Mouse (Mus musculus) heart, embryonic 14.5 days (tissue): ENCODE results near the gene Rem2. TPM values are rescaled to one million over a fixed set of nuclear protein-coding genes. Genes with fewer than 3 reads are reported as not detected.

Experiments used
- ATAC-seq: fragments of 200-750 bp; cut with Nextera tagmentation; 2 replicates; pipeline ENCODE4 v1.8.0; 2017; ENCODE audit warnings: low read depth, moderate TSS enrichment; ENCODE audit not compliant: insufficient number of reproducible peaks, insufficient read depth, low FRiP score
- H3K27ac ChIP-seq, 2 experiments: fragments of 200-500 bp in 1 of 2; fragments of 300-500 bp in 1 of 2; sonication (generic) in 1 of 2; replicated peaks in 1 of 2; 2 replicates each; pipeline ENCODE4 v1.5.1; 2012 to 2014; ENCODE audit warnings: low read depth in 2 of 2, low read length in 2 of 2, control low read depth in 1 of 2, mild to moderate bottlenecking in 1 of 2, mixed read lengths in 1 of 2; ENCODE audit not compliant: control insufficient read depth in 1 of 2, insufficient read depth in 1 of 2
- H3K27me3 ChIP-seq: fragments of 300-500 bp; sonication (generic); 2 replicates; pipeline ENCODE4 v1.6.1; 2014; ENCODE audit warnings: mild to moderate bottlenecking, low read length, control low read depth; ENCODE audit not compliant: control insufficient read depth, insufficient read depth
- H3K36me3 ChIP-seq: fragments of 300-500 bp; sonication (generic); 2 replicates; pipeline ENCODE4 v1.6.1; 2014; ENCODE audit warnings: mild to moderate bottlenecking, control low read depth, low read length, mixed read lengths; ENCODE audit not compliant: control insufficient read depth, insufficient read depth
- H3K4me1 ChIP-seq, 2 experiments: fragments of 200-500 bp in 1 of 2; fragments of 300-500 bp in 1 of 2; sonication (generic) in 1 of 2; 2 replicates each; pipeline ENCODE4 v1.6.1; 2012 to 2014; ENCODE audit warnings: low read length in 2 of 2, control low read depth in 1 of 2, mixed read lengths in 1 of 2; ENCODE audit not compliant: control insufficient read depth in 2 of 2, insufficient read depth in 2 of 2
- H3K4me2 ChIP-seq: fragments of 300-500 bp; sonication (generic); 2 replicates; pipeline ENCODE4 v1.6.1; 2014; ENCODE audit warnings: mild to moderate bottlenecking, low read length
- H3K4me3 ChIP-seq, 2 experiments: fragments of 200-500 bp in 1 of 2; fragments of 300-500 bp in 1 of 2; sonication (generic) in 1 of 2; 2 replicates each; pipeline ENCODE4 v1.5.1; 2012 to 2014; ENCODE audit warnings: low read length in 2 of 2, mild to moderate bottlenecking in 2 of 2, control low read depth in 1 of 2, low read depth in 1 of 2, moderate library complexity in 1 of 2; ENCODE audit not compliant: control insufficient read depth in 1 of 2, insufficient read depth in 1 of 2
- H3K9ac ChIP-seq: fragments of 300-500 bp; sonication (generic); 2 replicates; pipeline ENCODE4 v1.6.1; 2014; ENCODE audit warnings: mild to moderate bottlenecking, low read length
- H3K9me3 ChIP-seq: fragments of 300-500 bp; sonication (generic); 2 replicates; pipeline ENCODE4 v1.6.1; 2016; ENCODE audit warnings: low read length, control low read depth; ENCODE audit not compliant: control insufficient read depth
- WGBS: fragments of 180-500 bp; shearing (Covaris S2); extraction: QIAGEN DNeasy Blood & Tissue Kit; methylation state at CpG from one replicate; pipeline ENCODE4 v1.1.7; 2014; 5-methylcytosine and 5-hydroxymethylcytosine counted together
- polyA plus RNA-seq: library from polyadenylated mRNA; unstranded; fragments of >200 nt; fragmentation: Nextera tagmentation; extraction: Ambion mirVana; gene quantifications from 2 replicates; pipeline ENCODE4 v1.2.1, GENCODE M21; 2014

Rem2 gene
- polyA plus RNA-seq, 1 experiment from 2014 or later = 1.4 TPM

DNA sequence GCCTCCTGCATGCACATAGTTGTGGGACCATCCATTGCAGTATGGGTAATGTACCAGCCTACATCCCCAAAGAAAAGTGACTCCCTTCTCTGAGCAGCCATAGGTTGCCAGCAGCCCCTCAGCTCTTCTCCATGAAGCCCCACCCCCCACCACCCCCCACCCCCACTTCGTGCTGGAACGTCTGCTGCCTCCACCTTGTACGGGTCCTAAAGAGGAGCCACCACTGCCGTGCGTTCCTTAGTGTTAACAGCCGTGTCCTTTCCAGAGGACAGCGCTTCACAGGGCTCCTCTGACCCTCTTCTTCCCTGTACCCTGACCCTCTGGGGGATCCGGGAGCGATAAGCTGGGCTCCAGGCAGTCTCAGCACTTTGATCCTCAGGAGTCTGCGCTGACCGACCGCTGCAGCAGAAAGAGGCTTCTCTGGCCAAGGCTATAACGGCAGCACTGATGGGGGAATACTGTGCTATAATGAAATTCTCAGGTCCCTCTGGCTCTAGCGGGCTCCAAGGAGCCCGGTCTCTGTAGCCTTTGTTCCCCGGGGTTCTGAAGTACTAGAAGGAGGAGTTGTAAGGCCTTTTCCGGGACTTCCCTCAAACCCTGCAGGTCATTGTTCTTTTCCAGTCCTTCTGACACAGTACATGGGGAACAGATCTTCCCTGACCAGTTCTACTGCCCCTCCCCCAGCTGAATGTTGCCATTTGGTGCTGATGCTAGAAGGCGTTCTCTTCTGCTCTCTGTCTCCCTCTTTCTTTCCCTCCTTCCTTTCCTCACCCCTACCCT is 51.5 kb downstream of the Rem2 start:
- H3K4me1 ChIP-seq = peaks cover 7 to 12% of the 10 kb centered on the region in 2 experiments; a peak in 2 of 4 replicates
- ATAC-seq = no peak; the same call in 1 of the 2 replicates
- H3K4me2 ChIP-seq = peak overlapping the region; percentile 78
- H3K27me3 ChIP-seq = no peaks in the 10 kb centered on the region
- WGBS = under 1% methylated on average over 18 of the region's 18 CpGs
- H3K27ac ChIP-seq = no peak overlapping the region
- H3K36me3 ChIP-seq = no peaks in the 10 kb centered on the region
- H3K9me3 ChIP-seq = no peaks in the 10 kb centered on the region
- peak overlapping the region; percentile 71 for H3K9ac ChIP-seq
- peak overlapping the region; percentile 43 to 48 for H3K4me3 ChIP-seq

DNA sequence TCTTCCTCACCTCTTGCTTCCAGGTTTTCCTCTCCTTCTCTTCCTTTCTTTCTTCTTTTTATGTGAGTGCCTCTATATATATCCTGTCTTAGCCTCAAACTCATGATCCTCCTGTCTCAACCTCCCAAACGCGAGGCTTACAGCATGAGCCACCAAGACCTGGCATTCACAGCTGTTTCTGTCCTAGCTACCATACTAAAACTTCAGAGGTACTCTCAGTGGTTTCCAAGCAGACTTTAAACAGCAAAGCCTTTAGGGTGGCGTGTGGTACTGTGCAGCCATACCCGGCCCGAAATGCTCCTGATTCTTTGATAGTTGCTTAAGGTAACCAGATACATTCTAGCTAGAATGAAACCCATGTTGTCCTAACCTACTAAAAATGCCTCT is 52.1 kb downstream of the Rem2 start:
- Histone ChIP-seq H3K36me3 (no peaks in the 10 kb centered on the region), H3K4me1 (peaks cover 7 to 12% of the 10 kb centered on the region in 2 experiments; a peak in 2 of 4 replicates), H3K4me3 (0 out of 4 replicates have a peak overlapping the region, but pooled peaks of 1 of the 2 experiments have one; percentile 43), H3K9me3 (no peaks in the 10 kb centered on the region), H3K9ac (peak overlapping the region; percentile 71; the same call in 1 of the 2 replicates), H3K27me3 (no peaks in the 10 kb centered on the region), H3K4me2 (peak overlapping the region; percentile 78), H3K27ac (no peak overlapping the region)
- 24% methylated on average over 5 of the region's 5 CpGs for WGBS
- no peak for ATAC-seq

DNA sequence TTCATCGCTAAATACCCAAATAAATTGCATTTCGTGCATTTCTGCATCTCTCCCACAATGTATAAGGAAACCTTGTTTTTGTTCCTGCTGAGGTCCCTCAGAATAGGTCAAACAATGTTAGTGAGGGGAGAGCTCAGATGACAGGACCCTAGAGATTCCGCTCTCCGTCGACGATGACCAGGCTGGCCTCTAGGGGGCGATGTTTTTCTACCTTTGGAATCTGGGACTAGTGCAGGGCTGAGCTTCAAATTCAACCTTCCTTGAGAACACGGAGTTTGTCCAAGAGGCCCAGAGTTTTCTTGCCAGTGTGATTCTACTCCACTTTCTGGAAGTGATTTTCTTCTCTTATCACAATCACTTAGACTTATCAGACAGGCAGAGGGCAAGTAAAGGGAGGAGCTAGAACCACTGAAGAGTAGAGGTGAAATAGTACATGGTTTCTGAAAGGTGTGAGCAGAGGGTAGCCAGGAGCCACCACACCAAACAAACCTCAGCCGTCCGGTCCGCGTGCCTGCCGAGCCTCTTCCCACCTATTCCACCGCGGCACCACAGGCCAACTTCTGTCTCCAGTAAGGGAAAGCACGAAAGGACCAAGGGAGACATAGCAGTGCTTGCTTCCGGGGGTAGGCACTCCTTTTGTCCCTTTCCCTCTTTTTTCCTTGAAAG is 52.7 kb downstream of the Rem2 start:
- Histone ChIP-seq H3K4me3 (no peak overlapping the region), H3K27me3 (no peaks in the 10 kb centered on the region), H3K9ac (no peak overlapping the region), H3K4me2 (peak overlapping the region; percentile 78), H3K4me1 (peaks cover 7 to 12% of the 10 kb centered on the region in 2 experiments; a peak in 2 of 4 replicates), H3K36me3 (no peaks in the 10 kb centered on the region), H3K9me3 (no peaks in the 10 kb centered on the region), H3K27ac (no peak overlapping the region)
- 9% methylated on average over 17 of the region's 17 CpGs for WGBS
- peak; percentile 78; the same call in 1 of the 2 replicates for ATAC-seq

Other genes with a start within 250 kb of the Rem2 start
- 400 and 442 TPM in 2 replicates for gene Dad1, start 222.0 kb upstream of the Rem2 start, polyA plus RNA-seq
- gene Abhd4, start 221.9 kb upstream of the Rem2 start, polyA plus RNA-seq = 118 and 121 TPM in 2 replicates
- 0.12 TPM in 1 of 2 replicates, not detected in the other for gene Olfr49, start 191.2 kb upstream of the Rem2 start, polyA plus RNA-seq
- 73.4 and 82.3 TPM in 2 replicates for gene Oxa1l, start 115.3 kb upstream of the Rem2 start, polyA plus RNA-seq
- 10.0 and 10.9 TPM in 2 replicates for gene Slc7a7, start 58.3 kb upstream of the Rem2 start, polyA plus RNA-seq
- gene Mrpl52, start 49.2 kb upstream of the Rem2 start, polyA plus RNA-seq = 266 and 307 TPM in 2 replicates
- gene Mmp14, start 44.5 kb upstream of the Rem2 start, polyA plus RNA-seq = 100 and 115 TPM in 2 replicates
- gene Lrp10, start 12.0 kb upstream of the Rem2 start, polyA plus RNA-seq = 40.6 and 47.8 TPM in 2 replicates
- gene Prmt5, start 41.4 kb downstream of the Rem2 start, polyA plus RNA-seq = 55.9 and 56.0 TPM in 2 replicates
- 36.1 and 36.3 TPM in 2 replicates for gene Haus4, start 78.5 kb downstream of the Rem2 start, polyA plus RNA-seq
- 22.4 and 25.4 TPM in 2 replicates for gene Ajuba, start 101.5 kb downstream of the Rem2 start, polyA plus RNA-seq
- gene 4931414P19Rik, start 129.9 kb downstream of the Rem2 start, polyA plus RNA-seq = 4.7 and 7.1 TPM in 2 replicates
- 336 and 345 TPM in 2 replicates for gene Psmb5, start 141.9 kb downstream of the Rem2 start, polyA plus RNA-seq
- gene Psmb11, start 145.3 kb downstream of the Rem2 start, polyA plus RNA-seq = not detected in 2 replicates
- gene Gm17606, start 164.9 kb downstream of the Rem2 start, polyA plus RNA-seq = not detected in 2 replicates
- 1.3 and 2.0 TPM in 2 replicates for gene Cdh24, start 165.3 kb downstream of the Rem2 start, polyA plus RNA-seq
- gene 1700123O20Rik, start 210.1 kb downstream of the Rem2 start, polyA plus RNA-seq = 47.3 and 49.8 TPM in 2 replicates
- gene Acin1, start 210.8 kb downstream of the Rem2 start, polyA plus RNA-seq = 69.1 and 81.1 TPM in 2 replicates
- 0.30 and 0.35 TPM in 2 replicates for gene Gm29776, start 222.7 kb downstream of the Rem2 start, polyA plus RNA-seq
- gene Cebpe, start 236.1 kb downstream of the Rem2 start, polyA plus RNA-seq = not detected in 2 replicates